Mouse (Mus musculus): Measurements from ENCODE around the gene B4galt2. TPM values are rescaled to one million over a fixed set of nuclear protein-coding genes. Genes with fewer than 3 reads are reported as not detected.

B4galt2 gene
- total RNA-seq, 2 experiments from 2014 or later = not detected

Other genes starting within 250 kb of the B4galt2 start
- 28.2 and 41.6 TPM in 2 replicates for gene Dmap1, start 201.2 kb downstream of the B4galt2 start, total RNA-seq (2014; fragmentation: Nextera tagmentation)
- gene Dmap1, start 201.2 kb downstream of the B4galt2 start, total RNA-seq (2017) = 28.0 and 34.6 TPM in 2 replicates
- not detected in 2 replicates for gene Gm12845, start 159.1 kb downstream of the B4galt2 start, total RNA-seq (2014; fragmentation: Nextera tagmentation)
- gene Gm12845, start 159.1 kb downstream of the B4galt2 start, total RNA-seq (2017) = not detected in 2 replicates
- gene Klf17, start 117.8 kb downstream of the B4galt2 start, total RNA-seq (2014; fragmentation: Nextera tagmentation) = not detected in 2 replicates
- gene Klf17, start 117.8 kb downstream of the B4galt2 start, total RNA-seq (2017) = not detected in 2 replicates
- 0.68 and 4.9 TPM in 2 replicates for gene Slc6a9, start 49.0 kb downstream of the B4galt2 start, total RNA-seq (2014; fragmentation: Nextera tagmentation)
- 0.23 TPM in 1 of 2 replicates, not detected in the other for gene Slc6a9, start 49.0 kb downstream of the B4galt2 start, total RNA-seq (2017)
- not detected in 2 replicates for gene Ccdc24, start 10.9 kb downstream of the B4galt2 start, total RNA-seq (2014; fragmentation: Nextera tagmentation)
- not detected in 2 replicates for gene Ccdc24, start 10.9 kb downstream of the B4galt2 start, total RNA-seq (2017)
- gene Atp6v0b, start 3.8 kb upstream of the B4galt2 start, total RNA-seq (2014; fragmentation: Nextera tagmentation) = 164 and 195 TPM in 2 replicates
- 40.6 and 60.1 TPM in 2 replicates for gene Atp6v0b, start 3.8 kb upstream of the B4galt2 start, total RNA-seq (2017)
- 12.8 and 24.7 TPM in 2 replicates for gene Dph2, start 8.5 kb upstream of the B4galt2 start, total RNA-seq (2014; fragmentation: Nextera tagmentation)
- gene Dph2, start 8.5 kb upstream of the B4galt2 start, total RNA-seq (2017) = 11.7 and 12.6 TPM in 2 replicates
- 18.4 and 23.4 TPM in 2 replicates for gene Ipo13, start 31.5 kb upstream of the B4galt2 start, total RNA-seq (2014; fragmentation: Nextera tagmentation)
- 6.4 and 7.8 TPM in 2 replicates for gene Ipo13, start 31.5 kb upstream of the B4galt2 start, total RNA-seq (2017)
- not detected in 2 replicates for gene Artn, start 46.3 kb upstream of the B4galt2 start, total RNA-seq (2014; fragmentation: Nextera tagmentation)
- not detected in 2 replicates for gene Artn, start 46.3 kb upstream of the B4galt2 start, total RNA-seq (2017)